Mouse (Mus musculus): ENCODE results near the gene Ssr1.

The Ssr1 gene

DNA sequence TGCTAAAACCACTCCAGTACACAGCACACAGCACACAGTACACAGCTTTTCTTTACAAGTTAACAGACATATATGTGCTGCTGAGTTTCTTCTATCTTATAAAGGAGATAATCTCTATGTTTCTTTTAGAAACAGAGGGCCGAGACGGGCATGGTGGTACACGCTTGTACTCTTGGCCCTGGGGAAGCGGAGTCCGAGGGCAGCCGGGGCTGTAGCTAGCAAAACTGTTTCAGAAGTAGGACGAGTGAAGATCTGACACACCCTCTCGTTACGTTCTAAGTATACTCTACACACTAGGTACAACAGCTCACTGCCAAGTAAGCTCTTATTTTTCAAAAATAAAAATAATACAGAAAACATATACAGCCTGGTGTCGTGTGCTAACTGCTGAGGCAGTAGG lies 13.7 kb downstream of the Ssr1 start:
- in situ Hi-C loops (cut with MboI): no loop called here

DNA sequence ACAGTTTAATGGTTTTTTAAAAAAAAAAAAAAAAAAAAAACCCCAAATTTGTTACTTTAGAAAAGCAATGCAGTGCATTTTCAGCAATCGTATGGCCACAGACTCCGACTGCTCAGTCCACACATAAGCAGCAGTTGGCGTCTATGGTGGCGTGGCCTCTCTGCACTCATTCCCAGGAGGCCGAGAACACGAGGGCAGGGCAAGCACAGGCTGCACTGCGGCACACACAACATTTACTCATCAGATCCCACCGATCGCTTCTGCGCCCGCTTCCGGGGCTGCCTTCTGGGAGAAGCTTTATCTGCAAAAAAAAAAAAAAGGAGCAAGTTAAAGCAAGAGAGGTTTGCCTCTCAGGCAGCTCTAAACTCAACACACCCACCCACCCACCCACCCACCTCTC lies 14.5 kb downstream of the Ssr1 start:
- in situ Hi-C loops (cut with MboI): no loop called here

- in situ Hi-C loops (cut with MboI): no loop called here
Measured at GRCm38 (mm10) chr13:37974731-37975130, 19.3 kb downstream of the Ssr1 start.

GRCm38 (mm10) chr13:37974036-37974435 lies 20.0 kb downstream of the Ssr1 start:
- in situ Hi-C loops (cut with MboI): no loop called here

DNA sequence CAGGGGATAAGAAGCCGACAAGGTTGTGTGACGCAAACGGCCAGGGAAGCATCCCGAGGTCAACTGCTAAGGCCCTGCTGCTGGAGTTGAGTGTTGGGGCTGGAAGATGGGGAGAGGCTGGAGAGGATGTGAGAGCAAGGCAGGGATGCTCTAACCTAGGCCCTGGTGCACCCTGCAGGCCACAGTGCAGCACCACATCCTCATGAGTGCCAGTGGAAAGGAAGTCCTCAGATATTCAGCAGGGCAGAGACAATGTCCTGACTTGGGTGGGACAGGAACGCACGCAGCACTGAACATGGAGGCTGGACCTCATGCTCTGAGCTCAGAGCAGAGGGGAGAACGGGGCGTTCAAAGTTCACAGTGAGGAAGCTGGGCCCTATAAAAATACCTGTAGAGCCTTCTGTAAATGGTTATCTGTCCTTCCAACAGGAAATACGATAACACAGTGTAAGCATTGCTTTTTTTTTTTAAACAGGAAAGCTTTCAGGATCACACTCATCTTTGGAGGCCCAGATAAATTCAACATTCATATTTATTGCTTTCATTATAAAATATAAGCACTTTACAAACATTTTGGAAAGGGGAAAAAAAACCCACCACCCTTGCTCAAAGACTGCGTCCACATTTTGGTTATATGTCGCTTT lies 23.0 kb downstream of the Ssr1 start:
- in situ Hi-C loops (cut with MboI): no loop called here

- in situ Hi-C loops (cut with MboI): no loop called here
Measured at GRCm38 (mm10) chr13:37969988-37970387, 24.0 kb downstream of the Ssr1 start.

GRCm38 (mm10) chr13:37969337-37969736 lies 24.7 kb downstream of the Ssr1 start:
- in situ Hi-C loops (cut with MboI): no loop called here

- in situ Hi-C loops (cut with MboI): no loop called here
Measured at GRCm38 (mm10) chr13:37967565-37967964, 26.5 kb downstream of the Ssr1 start.

GRCm38 (mm10) chr13:37967052-37967437 lies 27.0 kb downstream of the Ssr1 start:
- in situ Hi-C loops (cut with MboI): no loop called here

GRCm38 (mm10) chr13:37966256-37967051 lies 27.6 kb downstream of the Ssr1 start:
- in situ Hi-C loops (cut with MboI): no loop called here

DNA sequence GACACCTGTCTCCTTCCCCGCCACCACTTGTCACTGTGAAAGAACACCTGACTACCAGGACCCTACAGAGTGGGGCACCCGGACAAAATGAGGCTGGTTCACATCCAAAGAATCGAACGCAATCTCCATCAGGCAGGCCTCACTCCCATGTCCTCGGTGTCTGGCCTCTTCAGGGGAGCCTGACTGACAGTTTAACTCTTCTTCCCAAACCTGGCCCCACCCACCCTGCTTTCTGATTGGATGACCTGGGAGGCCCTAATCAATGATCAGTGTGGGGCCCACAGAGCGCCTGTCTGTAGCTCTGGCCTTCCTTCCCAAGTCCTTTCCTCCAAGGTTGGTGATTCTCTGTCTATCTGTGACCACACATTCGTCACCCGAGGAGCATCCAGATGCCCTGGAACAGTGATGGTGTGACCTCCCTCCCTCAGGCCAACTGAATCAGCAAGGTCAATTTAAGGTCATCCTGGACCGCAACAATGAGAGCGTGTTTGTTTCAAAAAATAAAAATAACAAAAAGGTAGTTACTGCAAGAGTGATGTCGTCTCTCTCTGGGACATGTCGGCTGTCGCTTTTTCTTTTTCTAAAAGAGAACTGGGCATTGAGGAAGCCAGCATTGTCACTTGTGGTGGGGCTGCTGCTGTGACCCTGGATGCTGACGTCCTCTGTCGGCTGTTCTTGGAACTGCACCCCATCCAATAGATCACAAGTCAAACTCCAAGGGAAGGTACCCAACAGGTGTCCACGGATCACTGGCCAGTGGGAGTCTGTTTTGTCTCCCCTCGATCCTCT lies 28.7 kb downstream of the Ssr1 start:
- in situ Hi-C loops (cut with MboI): no loop called here

DNA sequence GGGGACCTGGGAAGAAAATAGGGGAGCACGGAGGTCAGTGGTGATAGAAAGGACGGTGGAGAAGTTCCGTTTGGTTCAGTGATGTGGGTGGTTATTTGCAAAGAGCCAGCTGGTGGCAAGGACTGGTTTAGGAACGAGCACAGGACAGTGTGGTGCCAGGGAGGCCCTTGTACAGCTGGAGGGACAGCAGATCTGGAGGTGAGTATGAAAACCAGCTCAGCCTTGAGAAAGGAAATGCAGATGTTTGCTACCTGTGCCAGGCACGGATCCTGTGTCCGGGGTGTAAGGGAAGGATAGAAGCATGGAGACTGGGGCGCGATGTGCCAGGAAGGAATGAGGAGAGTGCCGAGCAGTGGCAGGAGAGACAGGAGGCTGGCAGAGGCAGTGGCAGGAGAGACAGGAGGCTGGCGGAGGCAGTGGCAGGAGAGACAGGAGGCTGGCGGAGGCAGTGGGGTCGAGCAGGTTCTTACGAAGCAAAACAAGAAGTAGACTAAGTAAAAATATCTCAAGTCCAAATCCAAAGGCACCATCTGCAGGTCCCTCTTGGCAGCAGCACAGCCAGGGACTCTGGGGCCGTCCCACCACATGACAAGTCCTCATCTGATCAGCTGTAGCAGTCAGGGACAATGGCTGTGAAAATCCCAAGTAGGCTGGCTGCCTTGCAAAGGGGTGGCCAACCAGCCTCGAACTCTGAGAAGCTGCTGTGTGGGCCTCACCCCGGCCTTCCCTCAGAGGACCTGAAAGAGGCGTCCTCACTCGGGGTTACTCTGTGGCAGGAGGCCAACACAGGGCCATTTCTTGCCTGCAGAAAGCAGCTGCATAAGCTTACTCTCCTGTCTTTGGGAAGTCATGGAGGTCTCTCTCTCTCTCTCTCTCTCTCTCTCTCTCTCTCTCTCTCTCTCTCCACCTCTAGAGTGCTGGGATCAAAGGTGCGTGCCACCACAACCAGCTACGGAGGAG lies 29.6 kb downstream of the Ssr1 start:
- in situ Hi-C loops (cut with MboI): no loop called here

- in situ Hi-C loops (cut with MboI): no loop called here
Measured at GRCm38 (mm10) chr13:37963354-37964007, 30.5 kb downstream of the Ssr1 start.

GRCm38 (mm10) chr13:37962541-37962940 lies 31.5 kb downstream of the Ssr1 start:
- in situ Hi-C loops (cut with MboI): no loop called here

- in situ Hi-C loops (cut with MboI): no loop called here
Measured at GRCm38 (mm10) chr13:37959936-37960335, 34.1 kb downstream of the Ssr1 start.

- in situ Hi-C loops (cut with MboI): no loop called here
Measured at GRCm38 (mm10) chr13:37959239-37959907, 34.6 kb downstream of the Ssr1 start.

- in situ Hi-C loops (cut with MboI): no loop called here
Measured at GRCm38 (mm10) chr13:37958498-37959238, 35.3 kb downstream of the Ssr1 start.

DNA sequence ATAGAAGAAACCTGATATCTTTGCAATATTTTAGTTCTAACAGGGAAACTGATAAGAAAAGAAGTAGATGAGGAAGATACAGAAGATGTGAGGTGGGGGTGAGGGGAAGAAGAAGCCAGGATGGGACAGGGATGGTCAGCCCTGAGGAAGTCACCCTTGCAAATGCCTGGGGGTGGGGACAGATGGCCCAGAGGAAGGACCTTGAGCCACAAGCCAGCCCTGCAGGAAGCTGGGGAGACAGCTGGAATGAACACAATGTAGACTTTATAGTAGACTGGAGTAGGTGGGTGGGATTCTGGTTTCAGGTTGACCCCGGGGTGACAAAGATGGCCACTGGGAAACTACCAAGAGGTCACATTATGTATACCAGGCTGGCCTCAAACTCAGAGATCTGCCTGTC lies 39.7 kb downstream of the Ssr1 start:
- in situ Hi-C loops (cut with MboI): no loop called here

- in situ Hi-C loops (cut with MboI): no loop called here
Measured at GRCm38 (mm10) chr13:37952981-37953380, 41.0 kb downstream of the Ssr1 start.

GRCm38 (mm10) chr13:37946734-37947133 lies 47.3 kb downstream of the Ssr1 start:
- in situ Hi-C loops (cut with MboI): no loop called here
